Mouse (Mus musculus) retina, embryonic 14.5 days (tissue): ENCODE results near the gene Ube2d3.

Source experiments
- DNase-seq: peaks from one replicate; pipeline ENCODE4 v3.0.0-alpha.2; 2015; ENCODE audit warnings: low spot score

Ube2d3 gene

DNA sequence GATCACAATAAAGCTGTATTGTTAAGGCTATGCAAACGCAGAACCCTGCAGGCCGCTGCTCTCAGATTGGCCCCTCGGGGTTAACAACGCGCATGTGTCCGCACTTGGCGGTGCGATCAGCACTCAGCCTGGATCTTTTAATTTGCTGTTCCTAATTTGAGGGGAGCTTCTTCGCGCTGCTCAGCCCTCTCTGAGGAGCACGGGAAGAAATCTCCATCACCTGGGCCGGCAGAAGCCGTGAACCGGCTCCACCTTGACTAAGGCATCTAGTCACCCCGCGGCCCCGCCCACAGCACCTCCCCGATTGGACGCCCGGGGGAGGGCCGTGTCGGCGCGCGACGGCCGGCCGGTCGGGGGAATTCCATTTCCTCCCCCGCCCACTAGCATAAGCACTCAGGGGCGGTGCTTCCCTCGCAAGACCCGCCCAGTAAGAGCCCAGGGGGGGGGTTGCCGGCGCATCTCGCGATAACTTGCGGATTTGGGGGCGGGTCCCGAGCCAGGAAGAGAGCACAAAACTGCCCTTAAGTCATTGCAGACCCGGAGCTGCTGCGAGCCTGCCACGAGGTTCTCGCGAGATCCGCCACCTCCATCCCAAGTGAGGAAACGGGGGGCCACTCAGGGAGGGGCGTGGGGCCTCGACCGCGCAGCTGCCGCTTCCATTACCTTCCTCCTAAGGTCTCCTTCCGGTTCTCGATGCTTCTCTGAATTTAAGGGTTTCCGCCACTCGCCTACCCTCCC is at the start of gene Ube2d3:
Gene Ube2d3 (plus strand): TSS at position 392 of the 738 bp plus-strand sequence.
- peak; percentile 98 for DNase-seq

GRCm38 (mm10) chr3:135393186-135393585 is 44.8 kb upstream of the Ube2d3 start:
- no peak for DNase-seq

DNA sequence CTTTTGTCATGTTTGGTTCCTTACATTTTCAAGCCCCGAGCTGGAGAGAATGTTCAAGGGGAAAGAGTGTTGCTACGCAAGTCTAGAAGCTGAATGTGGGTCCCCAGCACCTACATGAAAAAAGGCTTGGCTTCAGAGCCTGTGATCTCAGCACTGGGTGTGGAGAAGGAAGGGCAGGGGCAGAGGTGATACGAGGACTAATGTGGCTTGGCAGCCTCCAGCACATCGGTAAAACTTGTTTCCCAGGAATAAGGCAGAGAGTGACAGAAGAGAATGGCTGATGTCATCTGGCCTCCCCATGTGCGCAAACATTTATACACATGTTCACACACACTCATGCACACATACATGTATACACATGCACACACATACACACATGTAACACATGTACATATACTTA is 42.9 kb upstream of the Ube2d3 start:
- no peak for DNase-seq

DNA sequence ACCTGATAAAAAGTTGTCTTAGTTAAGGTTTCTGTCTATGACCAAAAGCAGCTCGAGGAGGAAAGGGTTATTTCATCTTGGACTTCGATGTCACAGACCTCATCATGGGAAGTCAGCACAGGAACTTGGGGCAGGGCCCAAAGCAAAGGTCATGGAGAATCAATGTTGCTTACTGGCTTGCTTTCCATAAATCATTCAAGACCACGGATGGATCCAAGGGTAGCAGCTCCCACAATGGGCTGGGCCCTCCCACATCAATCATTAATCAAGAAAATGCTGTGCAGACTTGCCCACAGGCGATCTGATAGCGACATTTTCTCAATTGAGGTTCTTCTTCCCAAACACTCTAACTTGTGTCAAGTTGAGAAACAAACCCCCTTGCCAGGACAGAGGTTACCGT is 41.9 kb upstream of the Ube2d3 start:
- DNase-seq: no peak

DNA sequence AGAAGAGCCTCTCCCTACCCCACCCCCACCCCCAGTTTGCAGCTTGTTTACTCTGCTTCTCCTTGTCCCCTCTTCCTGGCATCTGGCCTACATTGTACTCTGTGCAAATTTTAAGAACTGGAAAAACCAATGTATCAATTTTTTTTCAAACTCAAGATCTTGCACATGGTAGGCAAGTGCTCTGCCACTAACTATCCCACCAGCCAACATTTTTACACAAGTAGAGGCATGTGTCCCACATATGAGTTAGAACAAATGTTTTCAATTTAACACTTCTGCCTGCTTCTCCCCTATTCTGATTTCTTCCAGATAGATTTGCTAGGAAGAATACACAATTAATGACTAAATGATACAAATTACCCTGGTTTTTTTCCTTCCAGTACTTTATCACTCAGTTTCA is 40.8 kb upstream of the Ube2d3 start:
- DNase-seq: no peak

GRCm38 (mm10) chr3:135402201-135402658 is 35.7 kb upstream of the Ube2d3 start:
- DNase-seq: peak; percentile 95

DNA sequence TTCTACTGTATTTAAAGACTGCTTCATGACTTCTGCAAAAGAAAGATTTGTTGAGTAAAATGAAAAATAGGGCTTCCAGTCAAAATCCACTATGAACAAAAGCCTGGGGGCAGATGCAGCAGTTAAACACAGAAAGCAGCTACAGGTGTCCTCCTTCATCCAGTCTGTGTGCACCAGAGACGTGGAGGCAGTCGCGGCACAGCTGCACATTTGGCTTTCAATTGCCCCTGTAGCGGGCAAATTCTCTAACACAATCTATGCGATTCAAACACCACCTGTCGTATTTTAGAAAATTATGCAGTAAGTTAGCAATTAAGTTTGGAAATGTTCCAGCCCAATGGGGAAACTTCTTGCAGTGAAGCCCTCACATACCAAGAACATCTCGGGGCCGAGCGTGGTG is 34.7 kb upstream of the Ube2d3 start:
- DNase-seq: no peak

GRCm38 (mm10) chr3:135403856-135404255 is 34.1 kb upstream of the Ube2d3 start:
- no peak for DNase-seq

- no peak for DNase-seq
Measured at GRCm38 (mm10) chr3:135404599-135404998, 33.4 kb upstream of the Ube2d3 start.

GRCm38 (mm10) chr3:135407351-135407750 is 30.6 kb upstream of the Ube2d3 start:
- no peak for DNase-seq

GRCm38 (mm10) chr3:135409219-135409618 is 28.7 kb upstream of the Ube2d3 start:
- no peak for DNase-seq

DNA sequence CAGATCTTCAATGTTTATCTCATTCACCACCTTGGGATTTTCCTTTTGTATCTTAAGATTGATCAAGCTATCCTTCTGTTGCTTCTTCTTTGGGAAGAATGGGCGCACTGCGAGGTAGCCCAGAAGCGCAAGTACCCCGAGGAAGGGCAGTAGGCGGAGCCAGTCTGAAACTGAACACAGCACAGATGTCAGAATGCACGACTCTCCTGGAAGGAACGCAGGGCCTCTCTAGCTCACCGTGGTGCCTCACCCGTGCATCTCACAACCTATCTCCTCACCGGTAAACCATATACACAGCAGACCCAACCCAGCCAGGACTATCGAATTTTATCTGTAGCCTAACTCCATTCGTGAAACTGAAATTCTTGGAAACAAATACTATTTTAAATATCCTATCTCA is 26.9 kb upstream of the Ube2d3 start:
- no peak for DNase-seq

GRCm38 (mm10) chr3:135411824-135412223 is 26.1 kb upstream of the Ube2d3 start:
- DNase-seq: no peak

DNA sequence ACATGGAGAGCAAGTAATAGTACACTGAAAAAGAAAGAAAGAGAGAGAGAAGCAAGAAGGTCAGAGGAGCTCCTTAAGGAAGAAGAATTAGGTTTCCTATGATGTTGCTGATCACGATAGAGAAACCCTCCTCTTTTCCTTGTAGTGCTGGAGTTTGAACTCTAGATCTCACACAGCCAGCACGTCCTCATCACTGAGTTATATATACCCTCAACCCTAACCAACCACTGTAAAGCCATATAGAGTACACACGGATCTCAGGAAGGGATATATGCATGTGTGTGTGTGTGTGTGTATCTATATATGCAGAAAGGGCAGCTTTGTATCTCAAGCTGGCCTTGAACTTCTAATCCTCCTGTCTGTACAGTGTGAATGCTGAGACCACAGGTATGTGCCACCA is 20.7 kb upstream of the Ube2d3 start:
- DNase-seq: no peak

- no peak for DNase-seq
Measured at GRCm38 (mm10) chr3:135417799-135418198, 20.1 kb upstream of the Ube2d3 start.

DNA sequence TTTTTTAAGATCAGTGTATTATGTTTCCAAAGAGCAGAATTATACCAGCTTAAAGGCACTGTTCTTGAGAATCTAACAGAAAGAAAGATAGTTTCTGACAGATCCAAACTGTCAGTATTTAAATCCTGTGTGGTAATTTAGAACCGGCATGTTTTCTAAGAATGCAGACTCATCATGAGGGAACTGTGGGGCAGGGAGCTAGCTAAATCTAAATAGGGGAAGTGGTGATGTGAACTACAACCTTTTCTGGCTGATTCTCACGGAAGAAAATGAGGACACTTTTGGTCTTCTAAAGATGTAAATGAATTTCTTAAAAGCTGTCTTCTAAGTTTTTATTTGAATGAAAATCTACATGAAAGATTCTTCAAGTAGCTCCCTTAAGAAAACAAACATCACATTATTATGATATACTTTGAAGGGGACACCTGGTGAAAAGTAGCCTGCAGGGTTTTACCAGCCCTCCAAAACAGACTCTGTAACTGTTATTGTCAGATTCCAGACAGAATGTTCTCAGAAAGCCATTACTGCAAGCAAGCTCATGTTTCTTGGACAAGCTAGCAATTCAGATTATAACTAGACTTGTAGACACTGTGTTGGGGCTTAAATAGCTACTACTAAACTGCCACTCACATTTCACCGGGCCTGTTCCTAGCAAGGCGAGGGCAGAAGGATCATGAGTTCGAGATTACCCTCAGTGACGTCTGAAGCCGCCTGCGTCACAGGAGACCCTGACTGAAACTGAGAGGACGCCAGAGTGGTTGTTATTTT is 17.2 kb upstream of the Ube2d3 start:
- DNase-seq: no peak

- DNase-seq: no peak
Measured at GRCm38 (mm10) chr3:135421310-135421594, 16.7 kb upstream of the Ube2d3 start.

DNA sequence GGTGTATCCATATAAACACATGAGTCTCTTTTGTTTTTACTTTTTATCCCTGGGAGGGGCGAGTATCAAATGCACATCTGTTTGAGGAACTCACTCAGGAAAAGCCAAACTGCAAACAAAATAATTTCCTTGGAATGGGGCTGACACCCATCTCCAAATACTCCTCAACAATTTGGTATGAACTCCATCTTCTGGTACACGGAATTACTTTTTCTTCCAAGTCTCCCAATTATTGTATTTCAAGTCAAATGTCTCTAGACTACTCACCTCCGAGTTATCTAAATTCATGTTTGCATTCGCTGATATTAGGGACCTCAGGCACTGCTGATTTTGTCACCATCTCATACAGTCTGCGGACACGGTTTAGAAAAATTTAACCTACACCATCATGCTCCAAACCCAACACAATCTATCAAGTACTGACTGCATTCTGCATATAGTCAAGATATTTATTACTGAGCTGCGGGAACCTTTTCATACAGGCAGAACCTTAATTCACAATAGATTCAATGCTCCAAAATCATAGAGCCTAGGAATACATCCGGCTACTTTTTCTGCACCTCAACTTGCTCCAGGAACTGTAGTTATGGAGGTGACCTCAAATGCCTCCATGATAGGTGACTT is 15.6 kb upstream of the Ube2d3 start:
- no peak for DNase-seq

DNA sequence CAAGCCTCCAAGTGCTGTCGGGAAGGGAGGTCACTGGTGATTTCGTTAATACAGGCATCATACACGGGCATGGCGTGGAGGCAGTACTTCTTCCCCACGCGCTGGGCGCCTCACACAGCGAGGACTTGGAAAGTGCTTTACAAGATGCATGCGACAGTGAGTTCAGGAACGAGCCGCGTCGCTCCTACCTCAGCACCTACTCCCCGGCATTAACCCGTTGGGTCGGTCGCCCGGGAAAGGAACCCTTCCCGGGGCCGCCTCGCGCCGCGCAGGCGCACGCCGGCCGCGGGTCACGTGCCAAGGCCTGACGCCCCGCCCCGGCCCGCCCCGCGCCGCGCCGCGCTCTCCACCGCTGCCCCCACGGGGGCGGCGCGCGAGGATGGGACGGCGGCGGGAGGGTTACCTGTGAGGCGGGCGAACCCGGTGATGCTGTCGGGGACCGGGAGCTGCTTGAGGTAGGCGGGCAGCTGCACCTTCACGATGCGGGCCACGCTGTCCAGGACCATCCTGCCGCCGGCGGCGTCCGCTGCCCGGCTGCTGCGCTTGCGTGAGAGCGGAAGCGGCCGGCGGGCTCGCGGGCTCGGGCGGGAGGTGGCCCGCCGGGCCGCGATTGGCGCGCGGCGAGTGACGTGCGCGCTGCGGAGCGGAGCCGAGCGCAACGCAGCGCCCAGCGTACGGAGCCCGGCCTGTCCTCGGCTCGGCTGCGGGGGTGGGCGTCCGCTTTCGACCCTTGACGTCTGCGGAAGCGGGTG is 14.9 kb upstream of the Ube2d3 start:
- DNase-seq: peak; percentile 88

DNA sequence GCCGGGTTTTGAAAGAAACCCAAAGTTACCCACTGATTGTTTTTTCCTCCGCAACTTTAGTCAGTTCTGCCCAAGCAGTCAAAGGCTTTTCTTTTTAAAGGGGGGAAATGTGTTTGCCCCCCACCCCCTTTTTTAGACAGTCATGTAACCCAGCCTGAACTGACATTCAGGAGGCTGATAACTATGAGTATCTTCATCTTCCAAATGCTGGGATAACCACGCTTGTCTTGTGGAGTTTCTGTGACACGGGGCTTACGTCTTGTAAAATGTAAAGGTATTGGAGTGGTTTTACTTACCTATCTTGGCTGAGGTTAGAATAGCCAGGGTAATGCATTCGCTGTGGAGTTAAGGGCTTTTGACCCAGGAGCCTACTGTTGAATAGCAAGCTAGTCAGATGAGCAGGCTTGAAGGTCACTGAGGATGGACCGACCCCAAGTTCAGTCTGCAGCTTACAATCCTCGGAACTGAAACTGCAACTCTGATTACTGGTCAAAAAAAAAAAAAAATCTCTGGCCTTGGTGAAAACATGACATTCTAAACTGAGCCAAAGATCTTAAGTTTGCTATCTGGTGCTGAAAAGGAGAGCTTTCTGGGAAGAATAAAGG is 14.2 kb upstream of the Ube2d3 start, which contains the start of gene Cisd2:
Gene Cisd2 (minus strand): TSS at position 318 of the 605 bp plus-strand sequence.
- peak; percentile 25 for DNase-seq

- DNase-seq: no peak
Measured at GRCm38 (mm10) chr3:135436901-135437616, 890 bp upstream of the Ube2d3 start.
